Mouse (Mus musculus) hindbrain, embryonic 11.5 days (tissue): ENCODE measurements around the gene Olfr732. TPM values are rescaled to one million over a fixed set of nuclear protein-coding genes. Genes with fewer than 3 reads are reported as not detected.

ENCODE experiments used
- ATAC-seq: fragments of 200-750 bp; cut with Nextera tagmentation; 2 replicates; pipeline ENCODE4 v1.8.0; 2017; ENCODE audit warnings: mild to moderate bottlenecking, moderate TSS enrichment, moderate library complexity; ENCODE audit not compliant: low FRiP score
- DNase-seq: peaks from one replicate; pipeline ENCODE4 v3.0.0-alpha.2; 2015; ENCODE audit warnings: low spot score
- H3K27ac ChIP-seq: fragments of 300-500 bp; sonication (generic); 2 replicates; pipeline ENCODE4 v1.5.1; 2014; ENCODE audit warnings: mild to moderate bottlenecking, low read depth, low read length
- H3K27me3 ChIP-seq: fragments of 300-500 bp; sonication (generic); 2 replicates; pipeline ENCODE4 v1.6.1; 2014; ENCODE audit warnings: mild to moderate bottlenecking, low read length, moderate library complexity, mixed read lengths; ENCODE audit not compliant: control insufficient read depth, insufficient read depth
- H3K36me3 ChIP-seq: fragments of 300-500 bp; sonication (generic); 2 replicates; pipeline ENCODE4 v1.6.1; 2014; ENCODE audit warnings: mild to moderate bottlenecking, low read length, moderate library complexity, mixed read lengths; ENCODE audit not compliant: control insufficient read depth, insufficient read depth
- H3K4me1 ChIP-seq: fragments of 300-500 bp; sonication (generic); replicated peaks from 2 replicates; pipeline ENCODE4 v1.6.1; 2014; ENCODE audit warnings: low read length, mixed read lengths; ENCODE audit not compliant: control insufficient read depth, insufficient read depth
- H3K4me2 ChIP-seq: fragments of 300-500 bp; sonication (generic); replicated peaks from 2 replicates; pipeline ENCODE4 v1.6.1; 2014; ENCODE audit warnings: mild to moderate bottlenecking, low read depth, low read length
- H3K4me3 ChIP-seq: fragments of 300-500 bp; sonication (generic); 2 replicates; pipeline ENCODE4 v1.5.1; 2014; ENCODE audit warnings: low read depth, low read length
- H3K9ac ChIP-seq: fragments of 300-500 bp; sonication (generic); 2 replicates; pipeline ENCODE4 v1.6.1; 2014; ENCODE audit warnings: low read depth, low read length
- H3K9me3 ChIP-seq: fragments of 300-500 bp; sonication (generic); 2 replicates; pipeline ENCODE4 v1.6.1; 2016; ENCODE audit warnings: low read length; ENCODE audit not compliant: control insufficient read depth
- WGBS: fragments of 180-500 bp; shearing (Covaris S2); extraction: QIAGEN DNeasy Blood & Tissue Kit; methylation state at CpG from one replicate; pipeline ENCODE4 v1.1.7; 2014; 5-methylcytosine and 5-hydroxymethylcytosine counted together
- polyA plus RNA-seq: library from polyadenylated mRNA; unstranded; fragments of >200 nt; fragmentation: Nextera tagmentation; extraction: Ambion mirVana; gene quantifications from 2 replicates; pipeline ENCODE4 v1.2.1, GENCODE M21; 2014

Olfr732 gene
- not detected in 2 replicates for polyA plus RNA-seq

GRCm38 (mm10) chr14:50284106-50284505, at the start of gene Olfr732:
Gene Olfr732 (minus strand): TSS chr14:50284206.
- WGBS, result 98% methylated on average over 1 of the region's 1 CpGs
- no peak within 1 kb of the TSS for H3K4me2 ChIP-seq
- DNase-seq, result no peak

GRCm38 (mm10) chr14:50326661-50327060, 42.7 kb upstream of the Olfr732 start, which contains the start of gene Olfr734:
Gene Olfr734 (minus strand): TSS chr14:50326761.
- no peak for ATAC-seq
- Histone ChIP-seq H3K27me3 (no peaks in the 10 kb centered on the region), H3K9ac (no peak within 1 kb of the TSS), H3K36me3 (no peaks in the 10 kb centered on the region), H3K4me2 (no peak within 1 kb of the TSS), H3K4me3 (no peak within 1 kb of the TSS), H3K4me1 (no peaks in the 10 kb centered on the region), H3K9me3 (no peaks in the 10 kb centered on the region), H3K27ac (no peak within 1 kb of the TSS)
- no peak for DNase-seq
- 78% methylated on average over 1 of the region's 1 CpGs for WGBS

More at GRCm38 (mm10) chr14:50284106-50284505, at the start of gene Olfr732:
- H3K9ac ChIP-seq, result no peak within 1 kb of the TSS
- H3K9me3 ChIP-seq, result no peaks in the 10 kb centered on the region
- ATAC-seq, result no peak
- H3K4me1 ChIP-seq, result no peaks in the 10 kb centered on the region
- no peaks in the 10 kb centered on the region for H3K36me3 ChIP-seq
- no peak within 1 kb of the TSS for H3K27ac ChIP-seq
- H3K27me3 ChIP-seq, result no peaks in the 10 kb centered on the region
- H3K4me3 ChIP-seq, result no peak within 1 kb of the TSS

GRCm38 (mm10) chr14:50301422-50301821, 17.4 kb upstream of the Olfr732 start, which contains the start of gene Olfr733:
Gene Olfr733 (minus strand): TSS chr14:50301522.
- no peaks in the 10 kb centered on the region for H3K4me1 ChIP-seq
- H3K36me3 ChIP-seq, result no peaks in the 10 kb centered on the region
- H3K27me3 ChIP-seq, result no peaks in the 10 kb centered on the region
- no peak within 1 kb of the TSS for H3K27ac ChIP-seq
- DNase-seq (no peak), ATAC-seq (no peak)
- no peak within 1 kb of the TSS for H3K9ac ChIP-seq
- H3K9me3 ChIP-seq, result no peaks in the 10 kb centered on the region
- H3K4me2 ChIP-seq, result no peak within 1 kb of the TSS
- H3K4me3 ChIP-seq, result no peak within 1 kb of the TSS

GRCm38 (mm10) chr14:50241766-50242165, 42.2 kb downstream of the Olfr732 start, which contains the start of gene Olfr731:
Gene Olfr731 (minus strand): TSS chr14:50241866.
- H3K27ac ChIP-seq, result no peak within 1 kb of the TSS
- H3K4me2 ChIP-seq, result no peak within 1 kb of the TSS
- no peaks in the 10 kb centered on the region for H3K27me3 ChIP-seq
- WGBS, result 89% methylated on average over 4 of the region's 4 CpGs
- no peak for DNase-seq
- H3K36me3 ChIP-seq, result no peaks in the 10 kb centered on the region
- no peak within 1 kb of the TSS for H3K9ac ChIP-seq
- H3K4me3 ChIP-seq, result no peak within 1 kb of the TSS
- no peaks in the 10 kb centered on the region for H3K4me1 ChIP-seq
- ATAC-seq, result no peak
- no peaks in the 10 kb centered on the region for H3K9me3 ChIP-seq

Other genes starting within 250 kb of the Olfr732 start
- gene Olfr725, start 243.8 kb downstream of the Olfr732 start, polyA plus RNA-seq, result not detected in 2 replicates
- not detected in 2 replicates for gene Olfr726, start 193.3 kb downstream of the Olfr732 start, polyA plus RNA-seq
- not detected in 2 replicates for gene Olfr727, start 161.0 kb downstream of the Olfr732 start, polyA plus RNA-seq
- not detected in 2 replicates for gene Olfr728, start 141.5 kb downstream of the Olfr732 start, polyA plus RNA-seq
- gene Olfr729, start 131.3 kb downstream of the Olfr732 start, polyA plus RNA-seq, result 0.03 TPM in 1 of 2 replicates, not detected in the other
- not detected in 2 replicates for gene Olfr730, start 96.0 kb downstream of the Olfr732 start, polyA plus RNA-seq
- not detected in 2 replicates for gene Olfr731, start 42.3 kb downstream of the Olfr732 start, polyA plus RNA-seq
- gene Olfr733, start 17.3 kb upstream of the Olfr732 start, polyA plus RNA-seq, result not detected in 2 replicates
- gene Olfr734, start 42.6 kb upstream of the Olfr732 start, polyA plus RNA-seq, result not detected in 2 replicates
- gene Olfr735, start 64.7 kb upstream of the Olfr732 start, polyA plus RNA-seq, result not detected in 2 replicates
- not detected in 2 replicates for gene Tlr11, start 73.7 kb upstream of the Olfr732 start, polyA plus RNA-seq
- gene Olfr736, start 97.0 kb upstream of the Olfr732 start, polyA plus RNA-seq, result not detected in 2 replicates
- not detected in 2 replicates for gene Olfr738, start 123.4 kb upstream of the Olfr732 start, polyA plus RNA-seq
- not detected in 2 replicates for gene Olfr739, start 134.4 kb upstream of the Olfr732 start, polyA plus RNA-seq
- gene Olfr740, start 161.3 kb upstream of the Olfr732 start, polyA plus RNA-seq, result not detected in 2 replicates
- not detected in 2 replicates for gene Olfr741, start 188.5 kb upstream of the Olfr732 start, polyA plus RNA-seq
- gene Olfr742, start 219.4 kb upstream of the Olfr732 start, polyA plus RNA-seq, result not detected in 2 replicates
- not detected in 2 replicates for gene Olfr743, start 237.6 kb upstream of the Olfr732 start, polyA plus RNA-seq